7 mouse cellular contexts compared by ENCODE assay signal in the genomic region with DNA sequence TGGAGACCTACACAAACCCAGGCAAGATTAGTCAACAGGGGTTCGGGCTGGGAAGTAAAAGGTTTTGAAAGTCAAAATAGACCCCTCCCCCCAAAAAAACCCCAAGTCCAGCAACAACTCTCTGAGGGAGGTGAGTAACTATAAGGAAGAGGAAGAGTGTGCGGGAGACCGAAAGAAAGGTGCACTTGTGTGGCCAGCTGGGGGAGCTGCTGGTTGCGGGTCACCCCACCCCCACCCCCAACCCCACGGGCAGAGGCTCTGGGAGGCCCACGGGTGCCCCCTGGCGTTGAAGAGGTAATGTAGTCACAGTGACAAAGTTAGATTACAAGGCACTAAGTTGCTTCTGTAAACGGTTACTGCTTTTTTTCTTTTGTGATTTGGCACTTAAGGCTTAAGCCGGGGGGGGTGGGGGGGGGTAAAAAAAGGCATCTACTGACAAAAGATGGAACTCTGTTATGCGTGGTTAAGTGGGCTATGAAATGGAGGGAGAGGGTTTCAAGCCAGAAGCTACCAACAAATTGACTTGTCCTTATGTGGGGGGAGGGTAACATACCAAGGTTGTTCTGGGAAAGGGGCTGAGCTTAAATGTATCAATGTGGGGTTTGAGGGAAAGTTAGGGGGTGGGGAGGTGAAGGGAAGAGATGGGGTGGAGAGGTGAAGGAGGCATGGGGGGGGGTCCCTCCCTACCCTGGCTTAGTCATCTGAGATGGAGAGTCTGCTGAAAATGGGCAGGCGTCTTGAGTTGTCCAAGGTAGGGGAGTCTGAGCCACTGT. TPM values are rescaled to one million over a fixed set of nuclear protein-coding genes. Genes with fewer than 3 reads are reported as not detected.
DNase-seq lines count a peak whose midpoint lies in the region; ATAC-seq and TF ChIP-seq lines count a peak whose summit lies in the region.
"Not testable (repeated sequence)": the region's sequence is repeated elsewhere in the genome, so short reads cannot be mapped to it uniquely, and the experiment has no call there.

No protein-coding gene starts in this region.

- peak overlapping the region; percentile 80 for H3K4me2 ChIP-seq in limb, embryonic 14.5 days (replicated peaks; ENCODE audit: low read depth, low read length, severe bottlenecking)
- peak overlapping the region; percentile 94 for H3K4me2 ChIP-seq in midbrain, embryonic 13.5 days (replicated peaks)

- TF ChIP-seq POLR2A in limb, embryonic 14.5 days (IDR thresholded peaks at IDR 0.05; ENCODE audit: borderline replicate concordance, extremely low read depth, insufficient read depth, insufficient read length); small intestine, adult 2 months (IDR thresholded peaks at IDR 0.05; ENCODE audit: low read depth, low read length): not testable (repeated sequence)

- peak overlapping the region; percentile 86 for H3K4me3 ChIP-seq in embryonic facial prominence, embryonic 10.5 days
- peak overlapping the region; percentile 96 for H3K4me3 ChIP-seq in limb, embryonic 14.5 days (replicated peaks; ENCODE audit: low read length)
- H3K4me3 ChIP-seq in midbrain, embryonic 13.5 days (replicated peaks), result peak overlapping the region; percentile 70
- H3K4me3 ChIP-seq in small intestine, adult 2 months (ENCODE audit: low read depth, low read length), result peak overlapping the region; percentile 76

- 10% methylated on average over 11 of the region's 11 CpGs for WGBS in embryonic facial prominence, embryonic 10.5 days
- WGBS in limb, embryonic 14.5 days, result 6% methylated on average over 11 of the region's 11 CpGs
- 2% methylated on average over 11 of the region's 11 CpGs for WGBS in midbrain, embryonic 13.5 days
- WGBS in small intestine, adult 2 months, result 4% methylated on average over 11 of the region's 11 CpGs

- TF ChIP-seq CTCF in small intestine, adult 2 months (IDR thresholded peaks at IDR 0.05; ENCODE audit: extremely low read depth, insufficient read length, insufficient replicate concordance, low read depth, low read length), result peak; percentile 87

- DNase-seq in adrenal gland, adult 18-20 months (ENCODE audit: low spot score in 2 of 2), result peak; percentile 80 to 83
- peak; percentile 90 for DNase-seq in embryonic facial prominence, embryonic 10.5 days (ENCODE audit: low spot score)
- peak; percentile 75 to 79 for DNase-seq in heart, adult 9 months (ENCODE audit: low spot score in 2 of 2)
- peak; percentile 86 for DNase-seq in kidney, adult 18-20 months
- peak; percentile 66 for DNase-seq in limb, embryonic 14.5 days (ENCODE audit: low spot score)

- peaks cover 59% of the 10 kb centered on the region for H3K36me3 ChIP-seq in embryonic facial prominence, embryonic 10.5 days (replicated peaks)
- peaks cover 39% of the 10 kb centered on the region for H3K36me3 ChIP-seq in limb, embryonic 14.5 days (ENCODE audit: control insufficient read depth, insufficient read depth, low read length)
- not testable (repeated sequence) for H3K36me3 ChIP-seq in midbrain, embryonic 13.5 days
- H3K36me3 ChIP-seq in small intestine, adult 2 months (ENCODE audit: control insufficient read depth, insufficient read depth, low read length), result peaks cover 24% of the 10 kb centered on the region

- peak overlapping the region; percentile 99 for H3K27ac ChIP-seq in embryonic facial prominence, embryonic 10.5 days (replicated peaks)
- peak overlapping the region; percentile 99 for H3K27ac ChIP-seq in limb, embryonic 14.5 days (replicated peaks; ENCODE audit: low read depth, low read length)
- H3K27ac ChIP-seq in midbrain, embryonic 13.5 days, result peak overlapping the region; percentile 81
- peak overlapping the region; percentile 49 for H3K27ac ChIP-seq in small intestine, adult 2 months (ENCODE audit: insufficient read depth, low read depth, low read length)

- ATAC-seq in limb, embryonic 14.5 days (ENCODE audit: low FRiP score, low read depth), result not testable (repeated sequence)
- peak; percentile 48 for ATAC-seq in midbrain, embryonic 13.5 days

- peaks cover 25% of the 10 kb centered on the region for H3K4me1 ChIP-seq in embryonic facial prominence, embryonic 10.5 days
- not testable (repeated sequence) for H3K4me1 ChIP-seq in limb, embryonic 14.5 days (ENCODE audit: control insufficient read depth, insufficient read depth, low read length)
- H3K4me1 ChIP-seq in midbrain, embryonic 13.5 days (replicated peaks), result peaks cover 41% of the 10 kb centered on the region
- peaks cover 13% of the 10 kb centered on the region for H3K4me1 ChIP-seq in small intestine, adult 2 months (ENCODE audit: control insufficient read depth, insufficient read depth, insufficient read length, low read length)

- not testable (repeated sequence) for H3K27me3 ChIP-seq in embryonic facial prominence, embryonic 10.5 days (replicated peaks; ENCODE audit: low read depth, poor library complexity, severe bottlenecking); limb, embryonic 14.5 days (ENCODE audit: control insufficient read depth, insufficient read depth, low read length); small intestine, adult 2 months (ENCODE audit: control insufficient read depth, insufficient read depth, low read length)
- H3K27me3 ChIP-seq in midbrain, embryonic 13.5 days, result peaks cover 29% of the 10 kb centered on the region

- peak overlapping the region; percentile 100 for H3K9ac ChIP-seq in limb, embryonic 14.5 days (ENCODE audit: low read depth, low read length, severe bottlenecking)
- H3K9ac ChIP-seq in midbrain, embryonic 13.5 days (replicated peaks), result peak overlapping the region; percentile 87

- H3K9me3 ChIP-seq in embryonic facial prominence, embryonic 10.5 days; limb, embryonic 14.5 days (ENCODE audit: control insufficient read depth, low read length); midbrain, embryonic 13.5 days: not testable (repeated sequence)

RNA-seq across cellular contexts. Expression of gene Zfp36l1, which starts 3.7 kb away (rescaled TPM):
- 100 to 1,000 TPM; 172 to 225 TPM for total RNA-seq in adrenal gland, adult 18-20 months (2021)
- 114 and 119 TPM in 2 replicates for polyA plus RNA-seq in embryonic facial prominence, embryonic 10.5 days (2016; fragmentation: Nextera tagmentation; extraction: Ambion mirVana)
- polyA plus RNA-seq in limb, embryonic 14.5 days (2012; rRNA removed), result 245 and 413 TPM in 2 replicates
- polyA plus RNA-seq in limb, embryonic 14.5 days (2014; fragmentation: Nextera tagmentation; extraction: Ambion mirVana), result 195 and 209 TPM in 2 replicates
- 51.7 and 60.1 TPM in 2 replicates for polyA plus RNA-seq in midbrain, embryonic 13.5 days (2015; fragmentation: Nextera tagmentation; extraction: Ambion mirVana)
- 60.1 and 118 TPM in 2 replicates for polyA plus RNA-seq in small intestine, adult 2 months (2012; rRNA removed)

Comparison
In these comparisons a context has a peak if more than half of its experiments do, and no peak if none do; other contexts are left out.
1. H3K27ac ChIP-seq: peak in every context shown above with its lines; median percentile 99 in embryonic facial prominence, embryonic 10.5 days; 99 in limb, embryonic 14.5 days; 81 in midbrain, embryonic 13.5 days; 49 in small intestine, adult 2 months.